Mouse (Mus musculus) ES-E14 (cell line): ENCODE results near the gene Pip4k2a.

Source experiments
- ZC3H11A ChIP-seq: IDR thresholded peaks from 2 replicates; pipeline ENCODE4 v1.6.1; 2012; ENCODE audit warnings: low read depth, mild to moderate bottlenecking, inconsistent platforms, low read length, borderline replicate concordance
- ZNF384 ChIP-seq: IDR thresholded peaks from 2 replicates; pipeline ENCODE4 v1.6.1; 2012; ENCODE audit warnings: low read depth, low read length, inconsistent platforms

GRCm38 (mm10) chr2:19037430-19037829 lies 39.5 kb upstream of the Pip4k2a start:
- no peak for TF ChIP-seq ZNF384
- TF ChIP-seq ZC3H11A, result no peak
